Mouse (Mus musculus): ENCODE data around the gene Csf2. TPM values are rescaled to one million over a fixed set of nuclear protein-coding genes. Genes with fewer than 3 reads are reported as not detected.

The Csf2 gene
- polyA plus RNA-seq, 1 experiment: not detected

GRCm38 (mm10) chr11:54216091-54216490 is 33.4 kb downstream of the Csf2 start:
- Histone ChIP-seq H3K79me3 (ENCODE audit: low read depth) (no peaks in the 10 kb centered on the region), H3ac (ENCODE audit: control insufficient read depth, insufficient read length, low read depth) (no peak overlapping the region), H3K27me3 (ENCODE audit: control insufficient read depth, insufficient read depth, insufficient read length) (no peaks in the 10 kb centered on the region), H3K4me3 (ENCODE audit: insufficient read depth, poor library complexity, severe bottlenecking) (no peak overlapping the region), H3K36me3 (ENCODE audit: control insufficient read depth, insufficient read depth) (no peaks in the 10 kb centered on the region), H3K79me2 (ENCODE audit: control insufficient read depth, insufficient read depth) (no peaks in the 10 kb centered on the region)
- TF ChIP-seq MYOG (IDR thresholded peaks at IDR 0.05; ENCODE audit: control insufficient read depth, extremely low read depth, insufficient read length): no peak
- TF ChIP-seq MYOD1 (IDR thresholded peaks at IDR 0.05; ENCODE audit: control insufficient read depth, insufficient read length, low read depth): no peak
- TF ChIP-seq USF1 (IDR thresholded peaks at IDR 0.05; ENCODE audit: low read depth): no peak
- no peak for TF ChIP-seq CTCF (IDR thresholded peaks at IDR 0.05; ENCODE audit: control insufficient read depth, insufficient read depth, insufficient read length)
- TF ChIP-seq FOSL1 (IDR thresholded peaks at IDR 0.05; ENCODE audit: insufficient read depth, low read length, poor library complexity, severe bottlenecking): no peak
- no peak for TF ChIP-seq MAX (IDR thresholded peaks at IDR 0.05)
- no peak for TF ChIP-seq CEBPB (IDR thresholded peaks at IDR 0.05; ENCODE audit: low read depth)

GRCm38 (mm10) chr11:54214499-54215443 is 34.7 kb downstream of the Csf2 start:
- Histone ChIP-seq H3K4me3 (ENCODE audit: insufficient read depth, poor library complexity, severe bottlenecking) (no peak overlapping the region), H3K79me3 (ENCODE audit: low read depth) (no peaks in the 10 kb centered on the region), H3K36me3 (ENCODE audit: control insufficient read depth, insufficient read depth) (no peaks in the 10 kb centered on the region), H3K27me3 (ENCODE audit: control insufficient read depth, insufficient read depth, insufficient read length) (no peaks in the 10 kb centered on the region), H3ac (ENCODE audit: control insufficient read depth, insufficient read length, low read depth) (no peak overlapping the region), H3K79me2 (ENCODE audit: control insufficient read depth, insufficient read depth) (no peaks in the 10 kb centered on the region)
- TF ChIP-seq MYOD1 (IDR thresholded peaks at IDR 0.05; ENCODE audit: control insufficient read depth, insufficient read length, low read depth): peak; percentile 15
- no peak for TF ChIP-seq USF1 (IDR thresholded peaks at IDR 0.05; ENCODE audit: low read depth)
- TF ChIP-seq CTCF (IDR thresholded peaks at IDR 0.05; ENCODE audit: control insufficient read depth, insufficient read depth, insufficient read length): no peak
- TF ChIP-seq FOSL1 (IDR thresholded peaks at IDR 0.05; ENCODE audit: insufficient read depth, low read length, poor library complexity, severe bottlenecking): peak; percentile 90
- TF ChIP-seq CEBPB (IDR thresholded peaks at IDR 0.05; ENCODE audit: low read depth): no peak
- TF ChIP-seq MAX (IDR thresholded peaks at IDR 0.05): peak; percentile 45
- no peak for TF ChIP-seq MYOG (IDR thresholded peaks at IDR 0.05; ENCODE audit: control insufficient read depth, extremely low read depth, insufficient read length)

- no peaks in the 10 kb centered on the region for H3K79me2 ChIP-seq (ENCODE audit: control insufficient read depth, insufficient read depth)
- TF ChIP-seq MYOD1 (IDR thresholded peaks at IDR 0.05; ENCODE audit: control insufficient read depth, insufficient read length, low read depth) (no peak), MAX (IDR thresholded peaks at IDR 0.05) (no peak), CEBPB (IDR thresholded peaks at IDR 0.05; ENCODE audit: low read depth) (no peak), CTCF (IDR thresholded peaks at IDR 0.05; ENCODE audit: control insufficient read depth, insufficient read depth, insufficient read length) (no peak), MYOG (IDR thresholded peaks at IDR 0.05; ENCODE audit: control insufficient read depth, extremely low read depth, insufficient read length) (no peak), USF1 (IDR thresholded peaks at IDR 0.05; ENCODE audit: low read depth) (no peak), FOSL1 (IDR thresholded peaks at IDR 0.05; ENCODE audit: insufficient read depth, low read length, poor library complexity, severe bottlenecking) (no peak)
Measured at GRCm38 (mm10) chr11:54213631-54214030, 35.8 kb downstream of the Csf2 start.

GRCm38 (mm10) chr11:54206993-54207392 is 42.5 kb downstream of the Csf2 start:
- H3ac ChIP-seq (ENCODE audit: control insufficient read depth, insufficient read length, low read depth): no peak overlapping the region
- TF ChIP-seq CTCF (IDR thresholded peaks at IDR 0.05; ENCODE audit: control insufficient read depth, insufficient read depth, insufficient read length) (no peak), FOSL1 (IDR thresholded peaks at IDR 0.05; ENCODE audit: insufficient read depth, low read length, poor library complexity, severe bottlenecking) (no peak)
- H3K4me3 ChIP-seq (ENCODE audit: insufficient read depth, poor library complexity, severe bottlenecking): no peak overlapping the region
- no peaks in the 10 kb centered on the region for H3K79me2 ChIP-seq (ENCODE audit: control insufficient read depth, insufficient read depth)
- H3K36me3 ChIP-seq (ENCODE audit: control insufficient read depth, insufficient read depth): no peaks in the 10 kb centered on the region
- no peaks in the 10 kb centered on the region for H3K79me3 ChIP-seq (ENCODE audit: low read depth)
- no peaks in the 10 kb centered on the region for H3K27me3 ChIP-seq (ENCODE audit: control insufficient read depth, insufficient read depth, insufficient read length)

More at GRCm38 (mm10) chr11:54213631-54214030, 35.8 kb downstream of the Csf2 start:
- no peak overlapping the region for H3K4me3 ChIP-seq (ENCODE audit: insufficient read depth, poor library complexity, severe bottlenecking)
- H3K27me3 ChIP-seq (ENCODE audit: control insufficient read depth, insufficient read depth, insufficient read length): no peaks in the 10 kb centered on the region
- no peaks in the 10 kb centered on the region for H3K36me3 ChIP-seq (ENCODE audit: control insufficient read depth, insufficient read depth)
- no peaks in the 10 kb centered on the region for H3K79me3 ChIP-seq (ENCODE audit: low read depth)
- H3ac ChIP-seq (ENCODE audit: control insufficient read depth, insufficient read length, low read depth): no peak overlapping the region

- H3K79me3 ChIP-seq (ENCODE audit: low read depth): no peaks in the 10 kb centered on the region
- no peak overlapping the region for H3K4me3 ChIP-seq (ENCODE audit: insufficient read depth, poor library complexity, severe bottlenecking)
- H3ac ChIP-seq (ENCODE audit: control insufficient read depth, insufficient read length, low read depth): no peak overlapping the region
- H3K27me3 ChIP-seq (ENCODE audit: control insufficient read depth, insufficient read depth, insufficient read length): no peaks in the 10 kb centered on the region
- TF ChIP-seq MYOG (IDR thresholded peaks at IDR 0.05; ENCODE audit: control insufficient read depth, extremely low read depth, insufficient read length) (no peak), FOSL1 (IDR thresholded peaks at IDR 0.05; ENCODE audit: insufficient read depth, low read length, poor library complexity, severe bottlenecking) (no peak)
- H3K79me2 ChIP-seq (ENCODE audit: control insufficient read depth, insufficient read depth): no peaks in the 10 kb centered on the region
- H3K36me3 ChIP-seq (ENCODE audit: control insufficient read depth, insufficient read depth): no peaks in the 10 kb centered on the region
Measured at GRCm38 (mm10) chr11:54205366-54205765, 44.1 kb downstream of the Csf2 start.

GRCm38 (mm10) chr11:54204781-54205180 is 44.7 kb downstream of the Csf2 start:
- no peaks in the 10 kb centered on the region for H3K79me3 ChIP-seq (ENCODE audit: low read depth)
- H3K27me3 ChIP-seq (ENCODE audit: control insufficient read depth, insufficient read depth, insufficient read length): no peaks in the 10 kb centered on the region
- TF ChIP-seq CEBPB (IDR thresholded peaks at IDR 0.05; ENCODE audit: low read depth) (no peak), MYOD1 (IDR thresholded peaks at IDR 0.05; ENCODE audit: control insufficient read depth, insufficient read length, low read depth) (no peak), FOSL1 (IDR thresholded peaks at IDR 0.05; ENCODE audit: insufficient read depth, low read length, poor library complexity, severe bottlenecking) (no peak), MYOG (IDR thresholded peaks at IDR 0.05; ENCODE audit: control insufficient read depth, extremely low read depth, insufficient read length) (no peak), CTCF (IDR thresholded peaks at IDR 0.05; ENCODE audit: control insufficient read depth, insufficient read depth, insufficient read length) (no peak), USF1 (IDR thresholded peaks at IDR 0.05; ENCODE audit: low read depth) (no peak), MAX (IDR thresholded peaks at IDR 0.05) (no peak)
- H3K36me3 ChIP-seq (ENCODE audit: control insufficient read depth, insufficient read depth): no peaks in the 10 kb centered on the region
- no peak overlapping the region for H3ac ChIP-seq (ENCODE audit: control insufficient read depth, insufficient read length, low read depth)
- no peak overlapping the region for H3K4me3 ChIP-seq (ENCODE audit: insufficient read depth, poor library complexity, severe bottlenecking)
- H3K79me2 ChIP-seq (ENCODE audit: control insufficient read depth, insufficient read depth): no peaks in the 10 kb centered on the region
